Comparison of ENCODE assay signal across 34 mouse cellular contexts in genomic region chr16:18202061-18202460, GRCm38 (mm10). TPM values are rescaled to one million over a fixed set of nuclear protein-coding genes. Genes with fewer than 3 reads are reported as not detected.
DNase-seq lines count a peak whose midpoint lies in the region; ATAC-seq lines count a peak whose summit lies in the region.
"Had no signal": no experiment of that assay in that cellular context is flagged by ENCODE, and none has a peak within 500 bp of the region (broad histone marks: within the 10 kb centered on the region; RNA-seq: fewer than 3 reads in every experiment).

No protein-coding gene starts in this region.

- H3K4me3 ChIP-seq in neural tube, embryonic 13.5 days, result no peak overlapping the region
- no peak overlapping the region for H3K4me3 ChIP-seq in limb, embryonic 10.5 days
- H3K4me3 ChIP-seq in kidney, embryonic 14.5 days (ENCODE audit: low read length), result no peak overlapping the region
- H3K4me3 ChIP-seq: embryonic facial prominence, embryonic 12.5 days; embryonic facial prominence, embryonic 15.5 days; gastrocnemius, adult 2 months; hindbrain, embryonic 10.5 days; hindbrain, embryonic 13.5 days; intestine, embryonic 15.5 days had no signal

- ATAC-seq in neural tube, embryonic 13.5 days (ENCODE audit: low read depth), result no peak
- peak; percentile 65 for ATAC-seq in common myeloid progenitor, adult 5-6 weeks (replicated peaks; ENCODE audit: low read depth, poor library complexity, severe bottlenecking)
- ATAC-seq in kidney, embryonic 14.5 days (ENCODE audit: low FRiP score, low TSS enrichment), result no peak
- ATAC-seq: activated CD4-positive, CD25-positive, alpha-beta regulatory T cell, adult 4 months; CD4-positive, CD25-positive, alpha-beta regulatory T cell, adult 4 months; forebrain, embryonic 14.5 days; forebrain, postnatal 0 days; hindbrain, embryonic 16.5 days had no signal

- peaks cover 63% of the 10 kb centered on the region for H3K4me1 ChIP-seq in neural tube, embryonic 13.5 days (replicated peaks)
- H3K4me1 ChIP-seq in limb, embryonic 10.5 days, result peaks cover 82% of the 10 kb centered on the region
- H3K4me1 ChIP-seq in kidney, embryonic 14.5 days (ENCODE audit: control insufficient read depth, insufficient read depth, low read length), result peaks cover 34% of the 10 kb centered on the region

- no peaks in the 10 kb centered on the region for H3K27me3 ChIP-seq in neural tube, embryonic 13.5 days
- H3K27me3 ChIP-seq in limb, embryonic 10.5 days (ENCODE audit: low read depth, poor library complexity, severe bottlenecking), result peaks cover 48% of the 10 kb centered on the region
- H3K27me3 ChIP-seq in kidney, embryonic 14.5 days (ENCODE audit: control insufficient read depth, insufficient read depth, low read length), result no peaks in the 10 kb centered on the region
- H3K27me3 ChIP-seq: embryonic facial prominence, embryonic 15.5 days; hindbrain, embryonic 13.5 days; intestine, embryonic 15.5 days had no signal

- intact Hi-C loops in gastrocnemius, postnatal 36 days (cut with DNase I), result no loop called here

- H3K9me3 ChIP-seq in neural tube, embryonic 13.5 days, result no peaks in the 10 kb centered on the region
- H3K9me3 ChIP-seq in limb, embryonic 10.5 days (replicated peaks), result no peaks in the 10 kb centered on the region
- H3K9me3 ChIP-seq in kidney, embryonic 14.5 days (ENCODE audit: control insufficient read depth, low read length), result no peaks in the 10 kb centered on the region
- H3K9me3 ChIP-seq: embryonic facial prominence, embryonic 12.5 days; embryonic facial prominence, embryonic 15.5 days; hindbrain, embryonic 10.5 days; hindbrain, embryonic 13.5 days; intestine, embryonic 15.5 days had no signal

- no peak overlapping the region for H3K4me2 ChIP-seq in neural tube, embryonic 13.5 days
- H3K4me2 ChIP-seq in kidney, embryonic 14.5 days (replicated peaks; ENCODE audit: low read depth, low read length), result no peak overlapping the region
- H3K4me2 ChIP-seq: embryonic facial prominence, embryonic 12.5 days; embryonic facial prominence, embryonic 15.5 days; heart, embryonic 11.5 days; hindbrain, embryonic 13.5 days; intestine, embryonic 15.5 days had no signal

- H3K36me3 ChIP-seq in neural tube, embryonic 13.5 days, result no peaks in the 10 kb centered on the region
- no peaks in the 10 kb centered on the region for H3K36me3 ChIP-seq in limb, embryonic 10.5 days
- no peaks in the 10 kb centered on the region for H3K36me3 ChIP-seq in kidney, embryonic 14.5 days (ENCODE audit: control insufficient read depth, insufficient read depth, low read length)
- H3K36me3 ChIP-seq: embryonic facial prominence, embryonic 12.5 days; embryonic facial prominence, embryonic 15.5 days; hindbrain, embryonic 10.5 days; hindbrain, embryonic 13.5 days; intestine, embryonic 15.5 days had no signal

- no peak for DNase-seq in neural tube, embryonic 10.5 days (ENCODE audit: extremely low spot score, low spot score)
- DNase-seq in limb, embryonic 10.5 days (ENCODE audit: low spot score), result no peak
- DNase-seq in gastrocnemius, postnatal 36 days, result no peak
- DNase-seq in thymus, postnatal 14 days, result no peak
- DNase-seq in gastrocnemius, postnatal 10 days, result no peak
- DNase-seq: adrenal gland, postnatal 10 days; adrenal gland, postnatal 36 days; cerebellum, adult 11-12 months; cerebellum, adult 8-10 months; cerebellum, postnatal 10 days; cerebellum, postnatal 36 days; forebrain, postnatal 0 days; gastrocnemius, adult 2 months; gastrocnemius, postnatal 25 days; heart, adult 11 months had no signal

- H3K9ac ChIP-seq in neural tube, embryonic 13.5 days, result no peak overlapping the region
- no peak overlapping the region for H3K9ac ChIP-seq in kidney, embryonic 14.5 days (ENCODE audit: low read depth, low read length)
- H3K9ac ChIP-seq: embryonic facial prominence, embryonic 12.5 days; embryonic facial prominence, embryonic 15.5 days; forebrain, postnatal 0 days; hindbrain, embryonic 13.5 days; intestine, embryonic 15.5 days had no signal

- peak overlapping the region; percentile 14; the same call in 1 of the 2 replicates for H3K27ac ChIP-seq in neural tube, embryonic 13.5 days (replicated peaks)
- peak overlapping the region; percentile 82; the same call in 1 of the 2 replicates for H3K27ac ChIP-seq in limb, embryonic 10.5 days
- no peak overlapping the region for H3K27ac ChIP-seq in kidney, embryonic 14.5 days (ENCODE audit: low read depth, low read length)
- H3K27ac ChIP-seq: embryonic facial prominence, embryonic 12.5 days; embryonic facial prominence, embryonic 15.5 days; gastrocnemius, adult 2 months; hindbrain, embryonic 10.5 days; hindbrain, embryonic 13.5 days; intestine, embryonic 15.5 days had no signal

- WGBS in neural tube, embryonic 13.5 days, result 87% methylated on average over 1 of the region's 1 CpGs
- 92% methylated on average over 1 of the region's 1 CpGs for WGBS in limb, embryonic 10.5 days
- 86% methylated on average over 1 of the region's 1 CpGs for WGBS in kidney, embryonic 14.5 days

RNA-seq across cellular contexts. Expression of gene Ccdc188, which starts 15.6 kb away (rescaled TPM):
- polyA plus RNA-seq in neural tube, embryonic 13.5 days (2015; fragmentation: Nextera tagmentation; extraction: Ambion mirVana), result not detected in 2 replicates
- not detected in 2 replicates for total RNA-seq in common myeloid progenitor, adult 5-6 weeks (2017)
- polyA plus RNA-seq in limb, embryonic 10.5 days (2016; fragmentation: Nextera tagmentation; extraction: Ambion mirVana), result not detected in 2 replicates
- total RNA-seq in gastrocnemius, postnatal 36 days (2021), result not detected
- not detected in 2 replicates for polyA plus RNA-seq in kidney, embryonic 14.5 days (2014; fragmentation: Nextera tagmentation; extraction: Ambion mirVana)
- total RNA-seq in gastrocnemius, postnatal 10 days (2021), result not detected
- total RNA-seq: adrenal gland, adult 18-20 months; adrenal gland, postnatal 10 days; adrenal gland, postnatal 36 days; forebrain, postnatal 0 days; gastrocnemius, adult 2 months; gastrocnemius, postnatal 25 days; heart, adult 8-10 months; heart, postnatal 25 days had no signal
- polyA plus RNA-seq: activated CD4-positive, CD25-positive, alpha-beta regulatory T cell, adult 4 months; CD4-positive, CD25-positive, alpha-beta regulatory T cell, adult 4 months; embryonic facial prominence, embryonic 12.5 days; embryonic facial prominence, embryonic 15.5 days; forebrain, embryonic 11.5 days; frontal cortex, adult 2 months; heart, embryonic 11.5 days; heart, postnatal 0 days; hindbrain, embryonic 13.5 days; hindbrain, embryonic 16.5 days; intestine, embryonic 15.5 days had no signal

RNA-seq across cellular contexts. Expression of gene Zdhhc8, which starts 32.9 kb away (rescaled TPM):
- 15.3 and 17.0 TPM in 2 replicates for polyA plus RNA-seq in neural tube, embryonic 13.5 days (2015; fragmentation: Nextera tagmentation; extraction: Ambion mirVana)
- total RNA-seq in common myeloid progenitor, adult 5-6 weeks (2017), result 3.6 and 10.1 TPM in 2 replicates
- 14.1 and 16.7 TPM in 2 replicates for polyA plus RNA-seq in limb, embryonic 10.5 days (2016; fragmentation: Nextera tagmentation; extraction: Ambion mirVana)
- total RNA-seq in gastrocnemius, postnatal 36 days (2021), result 10 to 100 TPM; 23.1 to 23.4 TPM
- 14.4 and 17.2 TPM in 2 replicates for polyA plus RNA-seq in kidney, embryonic 14.5 days (2014; fragmentation: Nextera tagmentation; extraction: Ambion mirVana)
- total RNA-seq in gastrocnemius, postnatal 10 days (2021), result 10 to 100 TPM; 26.3 to 29.7 TPM

RNA-seq across cellular contexts. Expression of gene Trmt2a, which starts 46.4 kb away (rescaled TPM):
- 89.1 and 92.0 TPM in 2 replicates for polyA plus RNA-seq in neural tube, embryonic 13.5 days (2015; fragmentation: Nextera tagmentation; extraction: Ambion mirVana)
- 86.6 and 110 TPM in 2 replicates for total RNA-seq in common myeloid progenitor, adult 5-6 weeks (2017)
- polyA plus RNA-seq in limb, embryonic 10.5 days (2016; fragmentation: Nextera tagmentation; extraction: Ambion mirVana), result 118 and 122 TPM in 2 replicates
- 10 to 100 TPM in 1 of 2 experiments, 1 to 10 TPM in 1; 8.8 to 10.4 TPM for total RNA-seq in gastrocnemius, postnatal 36 days (2021)
- polyA plus RNA-seq in kidney, embryonic 14.5 days (2014; fragmentation: Nextera tagmentation; extraction: Ambion mirVana), result 78.3 and 83.4 TPM in 2 replicates
- 10 to 100 TPM; 15.3 to 21.2 TPM for total RNA-seq in gastrocnemius, postnatal 10 days (2021)

RNA-seq across cellular contexts. Expression of gene Ranbp1, which starts 46.5 kb away (rescaled TPM):
- polyA plus RNA-seq in neural tube, embryonic 13.5 days (2015; fragmentation: Nextera tagmentation; extraction: Ambion mirVana), result 432 and 457 TPM in 2 replicates
- total RNA-seq in common myeloid progenitor, adult 5-6 weeks (2017), result 518 and 584 TPM in 2 replicates
- polyA plus RNA-seq in limb, embryonic 10.5 days (2016; fragmentation: Nextera tagmentation; extraction: Ambion mirVana), result 1,185 and 1,368 TPM in 2 replicates
- total RNA-seq in gastrocnemius, postnatal 36 days (2021), result 10 to 100 TPM; 18.3 to 20.6 TPM
- polyA plus RNA-seq in kidney, embryonic 14.5 days (2014; fragmentation: Nextera tagmentation; extraction: Ambion mirVana), result 846 and 1,191 TPM in 2 replicates
- total RNA-seq in gastrocnemius, postnatal 10 days (2021), result 10 to 100 TPM; 52.4 to 72.0 TPM

RNA-seq across cellular contexts. Expression of gene Gm49776, which starts 56.1 kb away (rescaled TPM):
- 1.2 and 4.8 TPM in 2 replicates for polyA plus RNA-seq in neural tube, embryonic 13.5 days (2015; fragmentation: Nextera tagmentation; extraction: Ambion mirVana)
- not detected in 2 replicates for total RNA-seq in common myeloid progenitor, adult 5-6 weeks (2017)
- polyA plus RNA-seq in limb, embryonic 10.5 days (2016; fragmentation: Nextera tagmentation; extraction: Ambion mirVana), result 2.5 TPM in 1 of 2 replicates, not detected in the other
- total RNA-seq in gastrocnemius, postnatal 36 days (2021), result not detected
- polyA plus RNA-seq in kidney, embryonic 14.5 days (2014; fragmentation: Nextera tagmentation; extraction: Ambion mirVana), result 1.2 and 1.9 TPM in 2 replicates
- not detected for total RNA-seq in gastrocnemius, postnatal 10 days (2021)
- total RNA-seq: adrenal gland, adult 18-20 months; adrenal gland, postnatal 10 days; forebrain, postnatal 0 days; gastrocnemius, adult 2 months; gastrocnemius, postnatal 25 days; heart, adult 8-10 months; heart, postnatal 25 days had no signal
- polyA plus RNA-seq: activated CD4-positive, CD25-positive, alpha-beta regulatory T cell, adult 4 months; CD4-positive, CD25-positive, alpha-beta regulatory T cell, adult 4 months; forebrain, embryonic 11.5 days; frontal cortex, adult 2 months; heart, embryonic 11.5 days; hindbrain, embryonic 10.5 days; hindbrain, embryonic 16.5 days had no signal
